Mouse (Mus musculus) small intestine, adult 2 months (tissue): ENCODE measurements around the gene Mdga1.

Source experiments
- CTCF ChIP-seq: fragments of 200-500 bp; IDR thresholded peaks from 2 replicates; pipeline ENCODE4 v1.5.1; 2012; ENCODE audit warnings: low read depth, mild to moderate bottlenecking, control low read depth, inconsistent platforms, low read length, moderate library complexity, mixed read lengths; ENCODE audit not compliant: insufficient replicate concordance, insufficient read length; ENCODE audit errors: extremely low read depth
- POLR2A ChIP-seq: fragments of 200-500 bp; IDR thresholded peaks from 2 replicates; pipeline ENCODE4 v1.6.1; 2012; ENCODE audit warnings: low read depth, mild to moderate bottlenecking, control low read depth, inconsistent platforms, low read length, moderate library complexity

GRCm38 (mm10) chr17:29849436-29849797, 120.5 kb downstream of the Mdga1 start:
- TF ChIP-seq CTCF (no peak), POLR2A (no peak)
